Mouse (Mus musculus) CD4-positive, CD25-positive, alpha-beta regulatory T cell, adult 4 months (primary cell): Measurements from ENCODE around the gene St8sia1. TPM values are rescaled to one million over a fixed set of nuclear protein-coding genes. Genes with fewer than 3 reads are reported as not detected.
A peak's percentile ranks its signal among the peaks of the same experiment; 100 is the strongest.

Experiments
- ATAC-seq: one replicate; pipeline ENCODE4 v1.8.0; 2017
- polyA plus RNA-seq, 2 experiments: library from polyadenylated mRNA; unstranded; fragments of 100-300 nt; shearing (Covaris generic); gene quantifications; one replicate each; pipeline ENCODE4 v1.2.1; 2017

Gene St8sia1
- polyA plus RNA-seq, 2 experiments from 2014 or later = 11.2 to 12.4 TPM

GRCm38 (mm10) chr6:142979665-142980660, 15.7 kb upstream of the St8sia1 start:
- ATAC-seq = no peak

DNA sequence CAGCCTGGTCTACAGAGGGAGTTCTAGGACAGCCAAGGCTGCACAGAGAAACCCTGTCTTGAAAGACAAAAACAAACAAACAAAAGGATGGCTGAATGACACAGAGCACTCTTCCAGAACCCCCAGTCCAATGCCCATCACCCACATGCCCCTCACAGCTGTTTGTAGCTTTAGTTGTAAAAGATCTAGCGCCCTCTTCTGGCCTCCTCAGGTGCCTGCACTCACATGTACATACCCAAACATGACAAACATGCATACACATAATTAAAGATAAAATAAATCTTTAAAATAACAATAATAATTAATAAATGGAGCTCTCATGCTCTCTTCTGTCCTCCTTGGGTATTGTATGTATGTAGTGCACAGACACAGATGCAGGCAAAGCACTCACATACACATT, 13.0 kb upstream of the St8sia1 start:
- ATAC-seq = no peak

DNA sequence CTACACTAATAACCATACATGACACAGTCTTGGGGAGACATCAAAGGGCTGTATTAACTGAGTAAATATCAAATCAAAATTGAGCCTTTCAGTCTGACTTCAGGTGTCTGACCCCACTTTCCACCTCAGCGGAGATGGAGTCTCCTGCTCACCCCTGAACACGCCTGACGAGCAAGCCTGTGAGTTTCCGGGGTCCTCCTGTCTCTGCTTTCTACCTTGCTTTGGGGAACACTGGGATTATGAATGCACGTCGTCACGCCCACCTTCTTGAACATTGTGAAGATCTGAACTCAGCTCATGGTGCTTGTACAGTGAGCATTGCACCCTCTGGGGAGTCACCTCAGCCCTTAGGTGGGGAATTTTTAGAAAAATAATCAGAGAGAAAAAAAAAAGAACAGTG, 9.0 kb upstream of the St8sia1 start:
- ATAC-seq = no peak

DNA sequence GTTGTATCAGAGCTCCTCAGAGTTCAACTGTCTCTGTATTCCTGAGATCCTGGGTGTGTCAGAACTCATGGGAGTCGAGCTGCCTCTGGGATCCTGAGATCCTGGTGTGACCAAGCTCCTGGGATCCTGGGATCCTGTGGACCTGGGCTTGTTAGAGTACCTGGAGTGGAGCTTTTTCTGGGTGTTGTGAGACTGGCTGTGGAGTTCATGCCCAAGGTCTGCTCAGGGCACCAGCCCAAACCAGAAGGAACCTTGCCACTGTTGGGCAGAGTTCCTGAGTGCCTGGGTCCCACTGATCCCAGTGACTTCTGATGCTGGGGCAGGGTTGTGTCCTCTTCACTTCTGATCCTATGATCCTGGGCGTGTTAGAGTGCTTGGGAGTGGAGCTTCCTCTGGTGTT, 8.0 kb upstream of the St8sia1 start:
- ATAC-seq = no peak

DNA sequence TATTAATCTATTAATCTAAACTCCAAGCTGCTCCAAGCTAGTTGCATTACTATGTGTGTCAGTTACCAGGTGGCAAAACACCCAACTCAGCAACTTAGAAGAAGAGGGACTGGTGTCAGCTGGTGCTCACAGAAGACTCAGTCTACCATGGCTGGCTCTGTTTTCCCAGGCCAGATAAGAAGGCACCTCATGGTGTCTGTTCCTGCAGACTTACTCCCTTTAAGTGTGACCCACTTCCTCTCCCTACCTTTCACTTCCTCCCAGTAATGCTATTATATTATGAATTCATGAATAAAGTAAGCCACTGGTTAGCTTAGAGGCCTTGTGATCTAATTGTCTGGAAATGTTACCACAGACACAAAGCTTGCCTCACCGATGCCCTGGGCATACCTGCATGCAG, 3.2 kb upstream of the St8sia1 start:
- ATAC-seq = no peak

GRCm38 (mm10) chr6:142964531-142965385, 506 bp upstream of the St8sia1 start:
- peak; percentile 81 for ATAC-seq

DNA sequence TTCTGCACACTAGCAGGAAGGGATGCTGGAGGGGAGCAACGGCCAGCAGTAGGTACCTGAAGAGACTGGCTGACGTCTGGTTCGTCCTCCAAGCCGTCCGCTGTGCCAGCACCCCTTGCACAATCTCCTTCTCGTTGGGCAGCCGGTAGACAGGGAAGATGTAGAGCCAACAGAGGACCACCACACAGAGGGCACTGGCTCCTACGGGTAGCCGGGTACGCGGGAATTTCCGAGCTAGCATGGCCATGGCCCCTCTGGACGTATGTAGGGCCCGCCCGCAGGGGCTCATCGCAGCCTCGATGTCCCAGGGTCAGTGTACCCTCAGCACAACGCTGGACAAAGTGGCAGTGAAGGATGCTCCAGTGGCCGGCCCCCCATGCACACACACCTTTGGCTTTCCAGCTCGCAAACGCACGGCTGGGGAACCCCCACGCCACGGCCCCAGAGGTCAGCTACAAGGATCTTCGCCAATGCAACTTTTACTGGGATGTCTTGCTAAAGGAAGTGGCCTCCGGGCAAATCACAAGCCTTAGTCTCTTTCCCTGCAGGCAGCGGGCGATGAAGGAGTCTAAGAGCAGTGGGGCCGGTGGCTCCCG, 674 bp downstream of the St8sia1 start:
- no peak for ATAC-seq

DNA sequence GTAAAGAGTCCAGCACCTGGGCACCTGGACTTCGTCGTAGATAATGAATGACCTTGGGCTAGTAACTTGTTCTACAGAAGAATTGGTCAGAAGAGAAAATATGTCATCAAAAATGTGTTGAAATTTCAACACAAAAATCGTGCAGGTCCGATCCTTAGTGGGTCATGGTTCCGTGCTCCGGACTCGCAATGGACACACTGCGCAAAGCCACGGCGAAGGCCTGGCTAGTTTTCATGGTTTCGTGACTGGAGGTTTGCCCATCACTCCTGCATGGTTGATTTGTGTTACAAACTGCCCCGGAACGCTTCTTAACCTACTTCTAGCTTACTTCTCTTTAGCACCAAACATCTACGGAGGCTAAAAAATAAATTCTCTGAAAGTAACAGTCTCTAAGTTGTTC, 1.4 kb downstream of the St8sia1 start:
- ATAC-seq = no peak

- peak; percentile 18 for ATAC-seq
Measured at GRCm38 (mm10) chr6:142962476-142962875, 1.8 kb downstream of the St8sia1 start.

- no peak for ATAC-seq
Measured at GRCm38 (mm10) chr6:142961721-142962455, 2.4 kb downstream of the St8sia1 start.

DNA sequence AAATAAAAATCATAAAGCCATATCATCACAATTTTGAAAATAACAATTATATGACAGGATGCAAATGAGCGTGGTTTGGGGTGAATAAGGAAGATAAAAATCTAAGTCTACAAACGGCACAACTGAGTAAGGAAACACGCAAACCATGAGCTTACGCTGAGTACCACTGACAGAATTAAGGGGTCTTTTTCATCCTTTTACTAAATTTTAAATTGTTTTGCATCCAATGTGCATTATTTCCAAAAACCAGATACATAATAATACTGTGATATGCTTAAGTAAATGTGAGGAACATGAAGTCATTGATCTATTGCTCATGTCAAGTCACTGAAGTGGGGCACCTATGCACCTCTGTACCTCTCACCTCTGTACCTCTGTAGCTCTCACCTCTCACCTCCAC, 7.7 kb downstream of the St8sia1 start:
- ATAC-seq = peak; percentile 44

GRCm38 (mm10) chr6:142955281-142955680, 9.0 kb downstream of the St8sia1 start:
- no peak for ATAC-seq

DNA sequence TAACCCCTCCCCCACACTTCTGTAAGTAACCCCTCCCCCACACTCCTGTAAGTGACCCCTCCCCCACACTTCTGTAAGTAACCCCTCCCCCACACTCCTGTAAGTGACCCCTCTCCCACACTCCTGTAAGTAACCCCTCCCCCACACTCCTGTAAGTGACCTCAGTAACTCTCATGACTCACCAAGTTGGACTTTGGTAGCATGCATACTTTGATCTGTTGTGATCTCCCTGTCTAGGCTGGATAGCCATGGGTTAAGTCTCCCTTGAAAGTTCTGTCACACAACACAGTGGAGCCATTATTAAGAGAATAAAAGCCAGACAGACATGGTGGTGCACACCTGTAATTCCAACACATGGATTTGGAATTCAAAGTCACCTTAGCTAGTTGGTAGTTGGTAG, 11.1 kb downstream of the St8sia1 start:
- no peak for ATAC-seq

DNA sequence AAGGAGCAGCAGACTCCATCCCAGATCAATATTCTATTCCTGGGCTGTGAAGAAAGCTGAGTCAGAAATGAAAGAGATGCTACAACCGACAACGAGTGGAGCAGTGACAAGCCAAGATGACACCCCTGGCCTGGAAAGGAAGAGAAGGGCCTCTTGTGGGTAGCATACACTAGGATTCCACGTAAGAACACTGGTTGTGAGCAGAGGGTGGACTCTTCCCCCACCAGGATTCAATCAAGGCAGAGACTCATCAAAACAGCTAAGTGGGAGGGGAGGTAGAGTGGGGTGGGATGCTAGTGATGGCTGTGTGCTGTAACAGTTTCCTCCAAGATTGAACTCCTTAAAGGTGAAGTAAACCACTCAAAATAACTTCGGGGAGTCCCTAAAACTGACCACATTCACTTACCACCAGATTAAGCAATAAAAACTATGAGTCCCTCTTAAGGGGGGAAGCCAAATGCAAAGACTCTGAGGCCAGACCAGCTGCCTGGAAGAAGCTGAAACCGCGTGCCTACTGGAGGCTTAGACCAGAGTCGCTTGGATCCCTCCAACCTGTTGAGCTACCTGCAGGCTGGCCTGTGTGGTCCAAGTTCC, 11.8 kb downstream of the St8sia1 start:
- peak; percentile 18 for ATAC-seq

DNA sequence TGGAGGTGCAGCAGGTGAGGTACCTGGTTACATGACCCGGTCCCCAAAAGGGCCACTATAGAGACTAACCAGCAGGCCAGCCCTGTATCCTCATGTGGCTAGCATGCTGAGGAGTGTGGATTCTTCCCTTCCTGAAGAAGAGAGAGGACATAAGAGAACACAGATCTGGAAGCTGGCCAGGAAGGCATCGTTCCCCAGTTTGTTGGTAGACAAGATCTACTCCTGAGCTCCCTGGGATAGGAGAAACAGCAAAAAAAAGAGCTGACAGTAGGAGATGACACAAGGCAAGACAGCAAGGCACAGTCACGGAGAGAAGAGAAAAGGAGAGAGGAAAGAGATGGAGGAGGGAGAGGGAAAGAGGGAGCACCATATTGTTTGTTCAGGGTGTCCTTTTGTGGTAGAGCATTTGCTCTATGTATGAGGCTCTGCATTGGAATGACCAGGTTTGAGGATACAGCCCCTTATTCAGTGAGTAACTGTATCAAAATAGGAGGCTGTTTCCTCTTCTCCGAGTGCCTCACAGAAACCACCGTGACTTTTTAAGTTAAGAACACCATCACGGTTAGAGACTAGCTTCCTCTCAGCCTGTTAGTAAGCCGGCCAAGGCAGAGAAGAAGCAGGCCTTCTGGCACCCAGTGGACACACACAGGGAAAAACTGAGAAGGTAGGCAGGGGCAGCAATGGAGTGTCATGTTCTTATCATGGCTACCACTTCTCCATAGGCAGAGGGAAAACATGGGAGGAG, 12.5 kb downstream of the St8sia1 start:
- ATAC-seq = no peak

GRCm38 (mm10) chr6:142950354-142950753, 13.9 kb downstream of the St8sia1 start:
- ATAC-seq = peak; percentile 49

DNA sequence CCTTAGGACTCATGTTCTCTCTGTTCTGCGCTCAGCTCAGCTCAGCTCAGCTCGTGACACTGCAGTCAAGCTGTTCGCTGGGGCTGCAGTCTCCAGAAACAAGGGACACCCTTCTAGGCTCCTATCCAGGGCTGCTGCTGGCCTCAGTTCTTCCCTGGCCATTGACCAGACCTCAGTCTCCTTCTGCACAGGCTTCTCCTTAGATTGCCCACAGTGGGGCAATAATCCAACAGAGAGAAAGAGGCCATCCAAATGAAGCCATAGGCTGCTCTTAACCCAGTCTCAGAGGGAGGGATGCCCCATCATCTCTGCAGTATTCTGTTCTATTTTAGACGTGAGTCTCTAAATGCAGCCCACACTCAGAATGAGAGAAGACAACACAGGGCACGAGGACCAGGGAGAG, 15.3 kb downstream of the St8sia1 start:
- no peak for ATAC-seq

GRCm38 (mm10) chr6:142947029-142947428, 17.2 kb downstream of the St8sia1 start:
- ATAC-seq = no peak

DNA sequence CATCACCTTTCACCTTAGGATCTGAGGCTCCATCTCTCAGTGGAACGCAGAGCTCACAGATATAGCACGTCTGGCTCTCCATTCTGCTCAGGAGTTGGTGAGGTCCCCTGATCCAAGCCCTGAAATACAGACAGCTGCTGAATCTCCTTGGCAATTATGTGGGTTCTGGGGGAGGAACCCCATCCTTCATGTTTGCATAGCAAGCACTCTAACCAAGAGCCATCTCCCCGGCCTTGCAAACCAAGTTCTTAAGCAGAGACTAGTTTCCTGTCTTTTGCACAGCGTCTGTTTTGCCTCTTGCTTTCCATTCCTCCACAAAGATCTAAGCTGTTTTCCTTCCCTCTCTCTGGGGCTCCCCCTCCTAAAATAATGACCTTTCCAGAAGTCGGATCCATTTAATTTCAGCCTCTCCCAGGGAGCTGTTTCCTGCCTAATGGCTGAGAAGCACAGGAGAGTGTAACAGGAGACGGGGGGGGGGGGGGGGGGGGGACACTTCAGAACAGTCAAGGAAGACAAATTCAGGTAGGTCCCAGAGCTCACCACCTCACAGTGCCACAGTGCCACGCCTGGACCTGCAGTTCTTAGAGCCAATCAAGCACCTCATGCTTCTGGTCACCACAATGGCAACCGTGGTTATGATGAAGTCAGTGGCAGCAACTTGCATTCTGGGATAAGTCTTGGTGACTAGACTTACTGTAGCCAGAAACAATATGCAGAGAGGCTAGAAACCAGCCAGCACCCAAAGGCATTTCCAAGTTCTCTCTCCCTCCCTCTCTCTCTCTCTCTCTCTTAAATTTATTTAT, 18.0 kb downstream of the St8sia1 start:
- ATAC-seq = peak; percentile 34

GRCm38 (mm10) chr6:142945461-142945860, 18.8 kb downstream of the St8sia1 start:
- no peak for ATAC-seq
